Mouse (Mus musculus): ENCODE data around the gene Tcf7l2. TPM values are rescaled to one million over a fixed set of nuclear protein-coding genes. Genes with fewer than 3 reads are reported as not detected.

The Tcf7l2 gene
- polyA plus RNA-seq, 1 experiment, result 18.2 TPM

DNA sequence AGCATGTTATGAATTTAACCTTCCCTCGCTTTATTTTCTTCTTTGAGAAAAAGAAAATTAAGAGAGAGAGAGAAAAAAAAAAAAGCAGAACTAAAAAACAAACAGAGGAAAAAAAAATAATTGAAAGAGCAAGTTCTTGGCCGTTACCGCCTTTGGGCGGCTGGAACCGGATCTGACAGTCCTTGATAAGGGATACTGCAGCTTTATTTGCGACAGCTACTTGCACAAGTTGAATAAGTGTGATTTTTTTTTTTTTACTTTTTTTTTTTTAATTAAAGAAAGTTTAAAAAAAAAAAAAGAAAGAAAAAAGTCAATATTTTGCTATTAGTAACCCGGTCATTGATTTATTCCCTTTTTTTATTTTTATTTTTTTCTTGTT, 183.8 kb downstream of the Tcf7l2 start:
- Histone ChIP-seq H3K27ac (ENCODE audit: insufficient read depth, low read depth, low read length) (no peak overlapping the region), H3K36me3 (ENCODE audit: control insufficient read depth, insufficient read depth, low read length) (no peaks in the 10 kb centered on the region), H3K4me1 (ENCODE audit: control insufficient read depth, insufficient read depth, low read length) (no peaks in the 10 kb centered on the region), H3K4me3 (ENCODE audit: insufficient read depth, low read depth, low read length) (no peak overlapping the region), H3K27me3 (replicated peaks; ENCODE audit: control insufficient read depth, insufficient read depth, low read length) (no peaks in the 10 kb centered on the region)
- DNase-seq, result no peak
- 79% methylated on average over 7 of the region's 7 CpGs for WGBS
- TF ChIP-seq POLR2A (IDR thresholded peaks at IDR 0.05; ENCODE audit: low read depth, low read length), result no peak
- no peak for TF ChIP-seq CTCF (conservative IDR thresholded peaks at IDR 0.05; ENCODE audit: insufficient read depth, insufficient read length, low read depth, low read length)

DNA sequence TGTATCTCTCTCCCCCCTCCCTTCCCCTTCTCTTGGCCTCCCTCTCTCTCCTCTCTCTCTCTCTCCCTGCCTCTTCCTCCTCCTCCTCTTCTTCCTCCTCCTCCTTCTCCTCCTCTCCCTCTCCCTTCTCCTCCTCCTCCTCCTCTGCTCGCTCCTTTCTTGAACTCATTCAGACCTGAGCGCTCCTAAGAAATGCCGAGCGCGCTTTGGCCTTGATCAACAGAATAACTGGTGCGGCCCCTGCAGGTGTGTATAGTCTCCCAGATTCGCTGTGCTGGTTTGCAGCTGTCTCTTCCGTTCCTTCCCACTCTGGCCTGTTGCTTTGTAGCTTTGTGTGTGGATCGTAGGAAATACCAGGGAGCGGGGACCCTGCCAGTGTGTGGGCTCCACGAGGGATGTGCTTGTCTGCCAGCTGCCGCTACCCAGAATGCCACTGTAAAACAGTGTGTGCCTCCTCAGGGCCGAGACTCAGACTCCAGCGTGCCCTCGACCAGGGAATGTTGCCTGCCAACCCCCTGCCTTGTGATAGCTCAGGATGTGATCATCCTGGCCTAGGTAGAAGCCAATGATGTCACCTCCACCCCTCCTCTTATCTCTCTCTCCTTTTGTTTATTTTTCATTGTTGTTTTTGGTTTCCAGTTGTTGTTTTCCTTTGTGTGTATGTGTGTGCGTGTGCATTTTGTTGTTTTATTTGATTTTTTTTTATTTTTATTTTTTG, 184.3 kb downstream of the Tcf7l2 start:
- 85% methylated on average over 16 of the region's 16 CpGs for WGBS
- no peak overlapping the region for H3K27ac ChIP-seq (ENCODE audit: insufficient read depth, low read depth, low read length)
- no peak for DNase-seq

GRCm38 (mm10) chr19:55926858-55927673, 185.4 kb downstream of the Tcf7l2 start:
- no peak for DNase-seq
- 89% methylated on average over 16 of the region's 16 CpGs for WGBS
- TF ChIP-seq CTCF (conservative IDR thresholded peaks at IDR 0.05; ENCODE audit: insufficient read depth, insufficient read length, low read depth, low read length) (no peak), POLR2A (IDR thresholded peaks at IDR 0.05; ENCODE audit: low read depth, low read length) (no peak)

More for the DNA sequence above, 184.3 kb downstream of the Tcf7l2 start:
- TF ChIP-seq POLR2A (IDR thresholded peaks at IDR 0.05; ENCODE audit: low read depth, low read length) (no peak), CTCF (conservative IDR thresholded peaks at IDR 0.05; ENCODE audit: insufficient read depth, insufficient read length, low read depth, low read length) (no peak)
- no peaks in the 10 kb centered on the region for H3K36me3 ChIP-seq (ENCODE audit: control insufficient read depth, insufficient read depth, low read length)
- no peaks in the 10 kb centered on the region for H3K4me1 ChIP-seq (ENCODE audit: control insufficient read depth, insufficient read depth, low read length)
- no peak overlapping the region for H3K4me3 ChIP-seq (ENCODE audit: insufficient read depth, low read depth, low read length)
- no peaks in the 10 kb centered on the region for H3K27me3 ChIP-seq (replicated peaks; ENCODE audit: control insufficient read depth, insufficient read depth, low read length)

DNA sequence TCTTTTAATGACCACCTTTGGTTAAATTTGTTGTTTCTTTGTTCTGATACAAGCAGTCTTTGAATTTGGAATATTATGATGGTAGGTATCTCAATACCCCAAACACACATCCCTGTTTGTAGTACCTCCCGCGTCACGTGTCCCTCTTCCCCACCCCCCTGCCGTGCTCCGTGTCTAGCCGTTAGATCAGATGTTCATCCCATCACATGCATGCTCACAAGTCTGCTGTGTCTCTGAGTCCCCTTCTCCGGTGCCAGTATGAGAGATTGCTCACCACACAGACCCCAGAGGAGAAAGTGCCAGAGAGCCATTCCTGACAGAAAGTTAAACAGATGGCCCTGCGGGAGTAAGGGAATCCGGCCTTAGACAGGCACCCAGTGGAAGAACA, 186.0 kb downstream of the Tcf7l2 start:
- 94% methylated on average over 9 of the region's 9 CpGs for WGBS
- DNase-seq, result no peak
- TF ChIP-seq CTCF (conservative IDR thresholded peaks at IDR 0.05; ENCODE audit: insufficient read depth, insufficient read length, low read depth, low read length) (no peak), POLR2A (IDR thresholded peaks at IDR 0.05; ENCODE audit: low read depth, low read length) (no peak)
- H3K27me3 ChIP-seq (replicated peaks; ENCODE audit: control insufficient read depth, insufficient read depth, low read length), result no peaks in the 10 kb centered on the region
- H3K4me1 ChIP-seq (ENCODE audit: control insufficient read depth, insufficient read depth, low read length), result no peaks in the 10 kb centered on the region
- H3K27ac ChIP-seq (ENCODE audit: insufficient read depth, low read depth, low read length), result no peak overlapping the region
- H3K36me3 ChIP-seq (ENCODE audit: control insufficient read depth, insufficient read depth, low read length), result no peaks in the 10 kb centered on the region
- H3K4me3 ChIP-seq (ENCODE audit: insufficient read depth, low read depth, low read length), result no peak overlapping the region

More at GRCm38 (mm10) chr19:55926858-55927673, 185.4 kb downstream of the Tcf7l2 start:
- H3K4me3 ChIP-seq (ENCODE audit: insufficient read depth, low read depth, low read length), result no peak overlapping the region
- H3K27me3 ChIP-seq (replicated peaks; ENCODE audit: control insufficient read depth, insufficient read depth, low read length), result no peaks in the 10 kb centered on the region
- H3K27ac ChIP-seq (ENCODE audit: insufficient read depth, low read depth, low read length), result no peak overlapping the region
- no peaks in the 10 kb centered on the region for H3K36me3 ChIP-seq (ENCODE audit: control insufficient read depth, insufficient read depth, low read length)
- no peaks in the 10 kb centered on the region for H3K4me1 ChIP-seq (ENCODE audit: control insufficient read depth, insufficient read depth, low read length)

- TF ChIP-seq POLR2A (IDR thresholded peaks at IDR 0.05; ENCODE audit: low read depth, low read length) (no peak), CTCF (conservative IDR thresholded peaks at IDR 0.05; ENCODE audit: insufficient read depth, insufficient read length, low read depth, low read length) (no peak)
- 90% methylated on average over 5 of the region's 5 CpGs for WGBS
- Histone ChIP-seq H3K27ac (ENCODE audit: insufficient read depth, low read depth, low read length) (no peak overlapping the region), H3K27me3 (replicated peaks; ENCODE audit: control insufficient read depth, insufficient read depth, low read length) (no peaks in the 10 kb centered on the region), H3K4me3 (ENCODE audit: insufficient read depth, low read depth, low read length) (no peak overlapping the region), H3K36me3 (ENCODE audit: control insufficient read depth, insufficient read depth, low read length) (no peaks in the 10 kb centered on the region), H3K4me1 (ENCODE audit: control insufficient read depth, insufficient read depth, low read length) (no peaks in the 10 kb centered on the region)
- no peak for DNase-seq
These were observed 187.1 kb downstream of the Tcf7l2 start for GRCm38 (mm10) chr19:55928674-55929073.

DNA sequence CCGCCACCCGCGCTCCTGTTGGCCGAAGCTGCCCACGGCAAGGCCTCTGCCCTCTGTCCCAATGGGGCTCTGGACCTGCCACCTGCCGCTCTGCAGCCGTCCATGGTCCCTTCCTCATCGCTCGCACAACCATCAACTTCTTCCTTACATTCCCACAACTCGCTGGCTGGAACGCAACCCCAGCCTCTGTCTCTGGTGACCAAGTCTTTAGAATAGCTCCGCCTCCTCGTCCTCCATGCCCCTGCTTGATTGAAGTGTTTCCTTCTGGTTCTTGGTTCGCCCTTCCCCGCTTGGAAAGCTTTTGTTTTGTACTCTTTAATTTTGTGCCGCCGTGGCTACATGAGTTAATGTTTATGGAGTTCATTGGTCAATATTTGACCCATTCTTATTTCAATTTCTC, 190.0 kb downstream of the Tcf7l2 start:
- TF ChIP-seq CTCF (conservative IDR thresholded peaks at IDR 0.05; ENCODE audit: insufficient read depth, insufficient read length, low read depth, low read length), result no peak
- no peak for TF ChIP-seq POLR2A (IDR thresholded peaks at IDR 0.05; ENCODE audit: low read depth, low read length)
- WGBS, result 81% methylated on average over 17 of the region's 17 CpGs
- Histone ChIP-seq H3K27me3 (replicated peaks; ENCODE audit: control insufficient read depth, insufficient read depth, low read length) (no peaks in the 10 kb centered on the region), H3K4me1 (ENCODE audit: control insufficient read depth, insufficient read depth, low read length) (no peaks in the 10 kb centered on the region), H3K4me3 (ENCODE audit: insufficient read depth, low read depth, low read length) (no peak overlapping the region), H3K27ac (ENCODE audit: insufficient read depth, low read depth, low read length) (no peak overlapping the region), H3K36me3 (ENCODE audit: control insufficient read depth, insufficient read depth, low read length) (no peaks in the 10 kb centered on the region)
- DNase-seq, result peak; percentile 33

Data from kidney, adult 2 months (tissue).